Mouse (Mus musculus) myocyte (in vitro differentiated cells): Measurements from ENCODE around the gene Suclg2.

Source experiments
- MAX ChIP-seq: IDR thresholded peaks from one replicate; pipeline ENCODE4 v1.6.1; 2011; ENCODE audit warnings: low read depth, mild to moderate bottlenecking, control low read depth
- MYOD1 ChIP-seq, 3 experiments: IDR thresholded peaks; one replicate each; pipeline ENCODE4 v1.6.1; 2011; ENCODE audit warnings: control low read depth in 2 of 3, low read depth in 2 of 3, mild to moderate bottlenecking in 2 of 3, moderate library complexity in 1 of 3; ENCODE audit not compliant: insufficient read length in 2 of 3, control insufficient read depth in 1 of 3
- POLR2A ChIP-seq: IDR thresholded peaks from one replicate; pipeline ENCODE4 v1.6.1; 2011; ENCODE audit warnings: low read depth, mild to moderate bottlenecking, control low read depth, moderate library complexity; ENCODE audit not compliant: insufficient read length
- POLR2AphosphoS2 ChIP-seq: IDR thresholded peaks from one replicate; pipeline ENCODE4 v1.6.1; 2011; ENCODE audit warnings: low read depth, control low read depth; ENCODE audit not compliant: insufficient read length
- TCF12 ChIP-seq: IDR thresholded peaks from one replicate; pipeline ENCODE4 v1.6.1; 2011; ENCODE audit warnings: mild to moderate bottlenecking, control low read depth; ENCODE audit not compliant: poor library complexity, insufficient read depth, severe bottlenecking
- USF1 ChIP-seq: IDR thresholded peaks from one replicate; pipeline ENCODE4 v1.6.1; 2011; ENCODE audit warnings: low read depth, mild to moderate bottlenecking, control low read depth, moderate library complexity

DNA sequence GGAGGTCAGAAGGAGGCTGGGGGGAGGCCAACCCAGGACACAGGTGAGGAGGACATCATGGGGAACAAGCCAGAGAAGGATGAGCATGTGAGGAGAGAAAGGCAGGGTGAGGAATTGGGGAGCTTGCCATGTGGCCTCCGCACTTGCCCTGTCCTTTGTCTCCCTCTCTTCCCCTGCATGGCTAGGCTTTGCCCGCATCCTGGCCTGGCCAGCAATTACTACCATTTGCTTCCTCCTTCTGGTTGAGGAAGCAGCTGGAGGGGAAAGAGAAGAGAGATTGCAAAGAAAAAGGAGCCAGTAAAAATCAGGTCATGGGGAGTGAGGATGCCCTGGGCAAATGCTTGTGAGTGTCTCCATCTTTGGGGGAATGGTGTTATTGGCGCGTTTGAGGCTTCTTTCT, 234.9 kb downstream of the Suclg2 start:
- no peak for TF ChIP-seq USF1
- TF ChIP-seq TCF12, result no peak
- TF ChIP-seq MAX, result no peak
- no peak for TF ChIP-seq POLR2A
- TF ChIP-seq POLR2AphosphoS2, result no peak
- TF ChIP-seq MYOD1 (IDR thresholded peaks at IDR 0.05; ENCODE audit: control insufficient read depth in 1 of 3, insufficient read length in 2 of 3, low read depth in 2 of 3), result no peak
